Mouse (Mus musculus) testis, adult 2 months (tissue): ENCODE measurements around the gene Fam53b.

Experiments
- CTCF ChIP-seq: fragments of 200-500 bp; IDR thresholded peaks from 2 replicates; pipeline ENCODE4 v1.5.1; 2012; ENCODE audit warnings: low read depth, mild to moderate bottlenecking, inconsistent platforms, low read length, moderate library complexity; ENCODE audit not compliant: control insufficient read depth, insufficient read depth, insufficient replicate concordance
- POLR2A ChIP-seq: fragments of 200-500 bp; IDR thresholded peaks from 2 replicates; pipeline ENCODE4 v1.6.1; 2012; ENCODE audit warnings: low read depth, mild to moderate bottlenecking, inconsistent platforms, low read length, moderate library complexity; ENCODE audit not compliant: control insufficient read depth

GRCm38 (mm10) chr7:132820692-132821091 lies 7.0 kb upstream of the Fam53b start:
- no peak for TF ChIP-seq POLR2A
- no peak for TF ChIP-seq CTCF
